Mouse (Mus musculus): ENCODE data around the gene Nmnat3.

Nmnat3 gene

DNA sequence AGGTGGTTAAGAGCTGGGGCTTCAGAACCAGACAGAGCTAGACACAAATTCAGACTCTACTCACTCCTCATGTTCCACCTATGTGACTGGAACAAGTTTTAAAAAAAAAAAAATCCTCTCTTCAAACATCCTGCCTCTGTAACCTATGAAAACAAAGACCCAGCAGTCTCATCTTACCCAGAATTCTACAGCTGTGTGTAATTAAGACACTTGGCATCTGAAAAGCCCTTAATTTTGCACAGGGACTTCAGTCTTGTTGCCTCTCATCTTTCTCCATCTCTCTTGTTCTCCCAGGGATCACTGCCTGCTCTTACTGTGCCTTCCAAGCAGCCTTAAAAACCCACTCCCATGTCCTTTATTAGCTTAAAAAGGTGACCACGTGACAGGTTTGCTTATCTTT is 133.4 kb downstream of the Nmnat3 start:
- DNase-seq (ENCODE audit: extremely low read depth, low read depth), result no peak

- DNase-seq (ENCODE audit: extremely low read depth, low read depth), result no peak
Measured at GRCm38 (mm10) chr9:98421903-98422302, 134.7 kb downstream of the Nmnat3 start.

DNA sequence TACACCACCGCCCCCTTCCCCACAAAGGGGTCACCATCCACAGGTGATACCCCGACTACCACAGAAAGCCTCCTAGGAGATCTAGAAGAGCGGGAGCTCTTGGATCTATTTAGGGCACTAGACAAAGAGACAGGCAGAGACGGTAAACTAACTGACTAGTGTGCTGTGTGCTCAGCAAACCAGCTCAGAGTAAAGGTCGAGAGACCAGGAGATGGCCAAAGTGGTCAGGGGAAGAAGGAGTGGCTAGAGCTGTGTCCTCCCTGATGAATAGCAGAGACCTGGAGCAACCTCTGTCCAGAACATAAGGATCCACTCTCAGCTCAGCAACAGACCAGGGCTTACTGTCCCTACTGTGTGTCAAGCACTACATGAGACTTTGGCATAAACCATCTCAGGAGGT is 135.4 kb downstream of the Nmnat3 start, which contains the start of gene Rbp1:
Rbp1 (plus strand) TSS at position 306 of the 400 bp plus-strand sequence.
- no peak for DNase-seq (ENCODE audit: extremely low read depth, low read depth)

GRCm38 (mm10) chr9:98423691-98424090 is 136.5 kb downstream of the Nmnat3 start:
- no peak for DNase-seq (ENCODE audit: extremely low read depth, low read depth)

DNA sequence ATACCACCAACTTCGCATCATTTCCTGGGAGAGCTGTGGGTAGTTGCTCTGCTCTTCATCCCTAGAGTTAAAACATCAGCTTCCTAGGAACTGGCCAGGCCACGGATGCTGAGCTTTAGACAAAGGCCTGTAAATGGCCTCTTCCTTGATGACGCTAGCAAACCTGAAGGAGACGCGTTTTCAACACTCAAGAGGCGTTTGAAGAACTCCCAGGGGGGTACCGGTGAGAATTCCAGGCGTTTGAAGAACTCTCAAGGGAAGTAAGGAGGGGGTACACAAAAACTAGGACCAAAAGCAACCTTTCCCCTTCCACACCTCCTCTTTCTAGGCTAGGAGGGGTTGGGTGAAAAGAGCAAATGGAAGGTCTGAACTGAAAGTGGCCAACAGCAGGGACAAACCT is 137.1 kb downstream of the Nmnat3 start:
- DNase-seq (ENCODE audit: extremely low read depth, low read depth), result no peak

- DNase-seq (ENCODE audit: extremely low read depth, low read depth), result no peak
Measured at GRCm38 (mm10) chr9:98424725-98425210, 137.5 kb downstream of the Nmnat3 start.

GRCm38 (mm10) chr9:98425351-98425880 is 138.2 kb downstream of the Nmnat3 start:
- no peak for DNase-seq (ENCODE audit: extremely low read depth, low read depth)

DNA sequence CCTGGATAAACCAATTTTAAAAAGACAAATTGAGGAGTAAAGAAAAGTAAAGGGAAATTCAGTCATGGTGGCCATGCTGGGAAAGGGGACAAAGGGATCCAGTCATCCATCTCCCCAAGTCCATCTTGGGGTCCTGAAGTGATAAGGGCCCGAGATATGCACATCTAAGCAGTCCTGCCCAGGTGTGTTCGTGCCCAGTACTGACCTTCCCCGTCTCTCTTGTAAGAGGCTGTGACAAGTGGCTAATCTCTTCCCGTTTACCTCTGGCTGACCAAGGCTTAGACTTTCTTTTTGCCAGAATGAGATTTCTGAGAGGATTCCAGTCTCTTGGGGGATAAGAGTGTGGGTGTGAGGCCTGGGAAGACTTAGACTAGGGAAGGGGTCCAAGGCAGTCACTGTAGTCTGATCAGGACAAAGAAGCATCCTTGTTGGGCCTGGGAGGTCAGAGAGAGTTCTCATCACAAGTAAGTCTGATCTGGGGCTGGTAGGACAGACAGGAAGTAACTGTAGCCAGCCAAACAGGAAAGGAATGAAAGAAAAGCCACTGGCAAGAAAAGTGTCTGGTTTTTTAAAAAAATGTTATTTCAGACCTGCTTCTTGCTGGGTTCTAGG is 140.8 kb downstream of the Nmnat3 start:
- DNase-seq (ENCODE audit: extremely low read depth, low read depth), result no peak

DNA sequence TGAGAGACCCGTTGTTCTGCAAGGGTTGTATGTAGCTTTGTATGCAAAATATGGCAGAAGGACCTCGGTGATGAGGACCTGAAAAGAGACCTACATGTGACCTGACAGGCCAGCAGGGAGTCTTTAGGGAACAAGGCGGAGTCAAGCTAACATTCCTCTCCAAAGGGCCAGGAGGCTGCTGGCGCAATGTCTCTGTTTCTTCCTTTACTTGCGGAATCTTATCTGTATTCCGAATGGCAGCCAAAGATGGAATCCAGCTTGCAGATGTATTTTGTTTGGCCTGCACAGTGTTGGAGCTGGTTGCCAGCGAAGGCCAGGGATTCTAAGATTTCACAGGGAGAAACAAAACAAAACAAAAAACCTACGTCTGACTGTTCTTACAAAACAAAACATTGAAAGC is 141.5 kb downstream of the Nmnat3 start:
- DNase-seq (ENCODE audit: extremely low read depth, low read depth), result no peak

DNA sequence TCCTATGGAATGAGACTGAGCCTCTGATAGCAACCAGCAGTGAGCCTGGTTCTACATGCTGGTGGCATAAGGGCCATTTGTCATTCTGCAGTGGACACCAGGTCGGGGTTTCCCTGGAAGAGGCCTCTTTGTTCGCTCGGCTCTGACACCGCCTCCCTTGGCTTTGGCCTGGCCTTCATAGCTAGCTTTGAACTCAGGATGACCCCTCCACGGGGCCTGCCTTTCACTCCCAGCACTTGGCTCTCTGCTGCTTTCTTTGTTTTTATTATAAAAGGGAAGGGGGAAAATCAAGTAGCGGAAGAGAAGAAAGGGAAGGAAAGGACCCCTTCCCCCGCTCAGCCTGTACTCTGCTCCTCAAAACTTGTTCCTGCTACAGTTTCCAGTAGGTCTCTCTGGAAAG is 142.6 kb downstream of the Nmnat3 start:
- DNase-seq (ENCODE audit: extremely low read depth, low read depth), result no peak

- no peak for DNase-seq (ENCODE audit: extremely low read depth, low read depth)
Measured at GRCm38 (mm10) chr9:98430528-98430927, 143.3 kb downstream of the Nmnat3 start.

GRCm38 (mm10) chr9:98433021-98433420 is 145.8 kb downstream of the Nmnat3 start:
- DNase-seq (ENCODE audit: extremely low read depth, low read depth), result no peak

DNA sequence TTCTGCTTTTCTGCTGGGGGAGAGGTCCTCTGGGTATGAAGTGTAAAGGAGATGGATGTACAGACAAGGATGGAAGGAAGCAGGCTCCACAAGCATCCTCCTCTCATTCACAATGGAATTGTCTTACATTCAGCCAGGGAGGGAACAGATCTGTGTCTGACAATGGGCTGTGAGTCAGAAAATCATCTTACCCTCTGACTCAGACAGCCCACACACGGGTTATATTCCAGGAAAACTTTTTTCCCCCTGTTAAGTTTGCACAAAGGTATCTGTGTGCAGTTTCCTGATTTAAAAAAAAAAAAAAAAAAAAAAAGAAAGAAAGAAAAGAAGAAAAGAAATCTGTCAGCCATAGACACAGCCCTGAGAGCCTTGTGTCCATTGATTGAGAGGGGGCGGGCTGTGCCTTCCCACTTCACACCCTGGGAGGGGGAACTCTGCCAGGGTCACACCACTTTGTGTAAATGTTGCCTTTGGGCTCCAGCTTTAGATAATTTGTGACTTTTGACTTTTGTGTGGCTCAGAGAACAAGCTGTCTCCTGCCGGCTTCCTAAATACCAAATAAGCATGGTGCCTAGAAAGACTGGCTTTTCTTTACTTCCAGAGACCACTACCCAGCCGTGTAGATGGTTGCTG is 146.8 kb downstream of the Nmnat3 start:
- no peak for DNase-seq (ENCODE audit: extremely low read depth, low read depth)

GRCm38 (mm10) chr9:98437819-98438218 is 150.6 kb downstream of the Nmnat3 start:
- no peak for DNase-seq (ENCODE audit: extremely low read depth, low read depth)

DNA sequence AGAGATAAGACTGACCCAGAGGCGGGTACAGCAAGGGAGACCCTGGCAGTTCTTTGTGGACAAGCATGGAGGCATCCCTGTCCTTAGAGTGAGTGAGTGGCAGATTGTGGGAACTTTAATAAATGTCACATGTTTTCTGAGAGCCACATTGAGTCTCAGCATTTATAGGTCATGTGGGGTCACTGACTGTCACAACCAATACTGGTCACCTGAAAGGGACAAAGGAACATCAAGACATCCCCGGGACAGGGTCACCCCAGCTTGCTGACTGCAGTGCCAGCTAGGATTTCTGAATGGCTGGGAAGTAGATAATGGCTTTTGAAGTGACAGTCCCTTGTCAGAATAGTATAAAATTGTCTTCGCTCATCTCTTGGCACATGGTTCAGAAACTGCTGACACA is 151.9 kb downstream of the Nmnat3 start:
- DNase-seq (ENCODE audit: extremely low read depth, low read depth), result no peak

DNA sequence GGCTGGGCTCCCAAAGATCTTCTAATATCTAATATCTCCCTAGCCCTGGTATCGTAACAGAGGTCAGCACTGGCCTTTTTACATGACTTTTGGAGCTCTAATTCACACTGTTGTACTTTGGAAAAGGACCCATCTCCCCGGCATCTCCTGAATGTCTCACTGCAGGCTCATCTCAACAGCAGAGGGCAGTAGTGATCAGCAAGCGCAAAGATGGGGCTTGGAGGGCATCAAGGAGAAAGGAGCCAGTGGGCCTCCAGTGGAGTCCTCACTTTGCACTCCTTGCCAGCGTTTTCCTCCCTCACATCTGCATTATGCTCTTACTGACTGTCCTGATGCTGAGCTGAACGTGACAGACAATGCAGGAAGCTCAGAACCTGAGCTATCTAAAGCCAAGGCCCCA is 155.4 kb downstream of the Nmnat3 start:
- peak; percentile 29 for DNase-seq (ENCODE audit: extremely low read depth, low read depth)

- no peak for DNase-seq (ENCODE audit: extremely low read depth, low read depth)
Measured at GRCm38 (mm10) chr9:98445359-98446149, 158.3 kb downstream of the Nmnat3 start.

- no peak for DNase-seq (ENCODE audit: extremely low read depth, low read depth)
Measured at GRCm38 (mm10) chr9:98450976-98451375, 163.7 kb downstream of the Nmnat3 start.

DNA sequence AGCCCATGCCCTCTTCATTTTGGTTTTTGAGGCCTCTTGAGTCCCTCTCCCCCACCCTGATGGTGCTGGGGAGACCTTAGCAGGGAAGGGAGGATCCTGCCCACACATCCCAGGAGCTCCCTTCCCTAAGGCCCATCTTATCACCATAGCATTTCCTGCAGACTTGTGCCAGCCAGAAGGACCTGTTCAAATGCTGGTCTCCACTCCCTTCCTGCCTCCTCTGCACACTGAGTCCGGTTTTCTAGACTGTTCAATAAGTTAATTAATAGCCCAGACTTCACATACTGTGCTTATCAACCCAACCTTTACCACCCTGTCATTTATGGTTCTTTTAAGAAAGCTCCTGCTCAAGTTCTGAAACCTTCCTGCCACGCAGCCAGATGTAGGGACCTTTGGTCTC is 179.5 kb downstream of the Nmnat3 start:
- DNase-seq (ENCODE audit: extremely low read depth, low read depth), result no peak

Measured in MEL-GATA-1-ER (cell line).